ENCODE assay signal across 34 mouse cellular contexts in genomic region chr1:87315431-87315830, GRCm38 (mm10). TPM values are rescaled to one million over a fixed set of nuclear protein-coding genes. Genes with fewer than 3 reads are reported as not detected.
"Had no signal": no experiment of that assay in that cellular context is flagged by ENCODE, and none has a peak within 500 bp of the region (broad histone marks: within the 10 kb centered on the region; RNA-seq: fewer than 3 reads in every experiment).

No protein-coding gene starts in this region.

- H3K4me3 ChIP-seq: limb, embryonic 10.5 days; limb, embryonic 12.5 days; limb, embryonic 13.5 days; limb, embryonic 15.5 days; liver, embryonic 12.5 days; liver, embryonic 13.5 days; liver, embryonic 15.5 days; lung, embryonic 15.5 days; megakaryocyte, embryonic 14.5 days; midbrain, embryonic 10.5 days; midbrain, embryonic 12.5 days; midbrain, embryonic 13.5 days; midbrain, embryonic 15.5 days; myocyte had no signal

- H3K9ac ChIP-seq: limb, embryonic 12.5 days; limb, embryonic 13.5 days; limb, embryonic 15.5 days; liver, embryonic 12.5 days; liver, embryonic 13.5 days; liver, embryonic 14.5 days; liver, embryonic 15.5 days; liver, postnatal 0 days; lung, embryonic 14.5 days; lung, embryonic 15.5 days; midbrain, embryonic 12.5 days; midbrain, embryonic 13.5 days; midbrain, embryonic 15.5 days had no signal

- H3K4me1 ChIP-seq: limb, embryonic 10.5 days; limb, embryonic 12.5 days; limb, embryonic 13.5 days; limb, embryonic 15.5 days; liver, embryonic 12.5 days; liver, embryonic 15.5 days; megakaryocyte, embryonic 14.5 days; midbrain, embryonic 10.5 days; midbrain, embryonic 12.5 days; midbrain, embryonic 13.5 days; midbrain, embryonic 15.5 days had no signal

- DNase-seq: left cerebral cortex, postnatal 4 days; liver; liver, embryonic 13.5 days; liver, postnatal 0 days; lung, adult 18-20 months; lung, adult 2 months; lung, embryonic 14.5 days; lung, postnatal 10 days; lung, postnatal 14 days; lung, postnatal 36 days; lung, postnatal 4 days; midbrain, embryonic 14.5 days had no signal

- H3K27ac ChIP-seq: limb, embryonic 10.5 days; limb, embryonic 12.5 days; limb, embryonic 13.5 days; limb, embryonic 15.5 days; liver, embryonic 12.5 days; liver, embryonic 13.5 days; liver, embryonic 14.5 days; liver, embryonic 15.5 days; lung, embryonic 15.5 days; macrophage; midbrain, embryonic 10.5 days; midbrain, embryonic 12.5 days; midbrain, embryonic 13.5 days; midbrain, embryonic 15.5 days had no signal

- H3K4me2 ChIP-seq: limb, embryonic 12.5 days; limb, embryonic 13.5 days; limb, embryonic 15.5 days; liver, embryonic 11.5 days; liver, embryonic 12.5 days; liver, embryonic 13.5 days; liver, embryonic 15.5 days; lung, embryonic 14.5 days; lung, embryonic 15.5 days; midbrain, embryonic 11.5 days; midbrain, embryonic 12.5 days; midbrain, embryonic 13.5 days; midbrain, embryonic 15.5 days had no signal

- H3K27me3 ChIP-seq: limb, embryonic 12.5 days; limb, embryonic 13.5 days; limb, embryonic 15.5 days; liver, embryonic 12.5 days; liver, embryonic 13.5 days; liver, embryonic 15.5 days; lung, embryonic 15.5 days; midbrain, embryonic 12.5 days; midbrain, embryonic 13.5 days; midbrain, embryonic 15.5 days had no signal

- ATAC-seq: liver, embryonic 12.5 days; liver, postnatal 0 days; lung, postnatal 0 days; midbrain, embryonic 13.5 days; midbrain, embryonic 15.5 days; midbrain, embryonic 16.5 days had no signal

- H3K9me3 ChIP-seq: limb, embryonic 15.5 days; liver, embryonic 15.5 days had no signal

- H3K36me3 ChIP-seq: limb, embryonic 10.5 days; limb, embryonic 12.5 days; limb, embryonic 13.5 days; limb, embryonic 15.5 days; liver, embryonic 12.5 days; liver, embryonic 13.5 days; liver, embryonic 15.5 days; lung, embryonic 15.5 days; midbrain, embryonic 10.5 days; midbrain, embryonic 12.5 days; midbrain, embryonic 13.5 days; midbrain, embryonic 15.5 days had no signal

RNA-seq across cellular contexts. Expression of gene Efhd1, which starts 51.3 kb away (rescaled TPM):
- total RNA-seq: liver, adult 2 months; megakaryocyte-erythroid progenitor cell, adult 5-6 weeks; monocyte, adult 5-6 weeks had no signal
- polyA plus RNA-seq: liver, embryonic 11.5 days; liver, embryonic 12.5 days; liver, embryonic 14.5 days; lung, embryonic 14.5 days had no signal
